Mouse (Mus musculus): ENCODE measurements around the gene Fah.

GRCm38 (mm10) chr7:84579769-84580168 is 26.8 kb downstream of the Fah start:
- TF ChIP-seq CTCF (conservative IDR thresholded peaks at IDR 0.05; ENCODE audit: low read length) (no peak), POU5F1 (IDR thresholded peaks at IDR 0.05; ENCODE audit: borderline replicate concordance, low read length) (no peak), NANOG (IDR thresholded peaks at IDR 0.05; ENCODE audit: borderline replicate concordance, low read length) (no peak)

Measured in E14TG2a.4 (cell line).